10 mouse cellular contexts compared by ENCODE assay signal in genomic region chr15:30191931-30192668, GRCm38 (mm10). TPM values are rescaled to one million over a fixed set of nuclear protein-coding genes. Genes with fewer than 3 reads are reported as not detected.
DNase-seq lines count a peak whose midpoint lies in the region; ATAC-seq lines count a peak whose summit lies in the region.
"Had no signal": no experiment of that assay in that cellular context is flagged by ENCODE, and none has a peak within 500 bp of the region (broad histone marks: within the 10 kb centered on the region; RNA-seq: fewer than 3 reads in every experiment).

No protein-coding gene starts in this region.

- ATAC-seq in neural tube, embryonic 13.5 days (ENCODE audit: low read depth), result peak; percentile 81; the same call in 1 of the 2 replicates
- ATAC-seq in forebrain, embryonic 14.5 days, result peak; percentile 95
- ATAC-seq in erythroblast, adult 5-6 weeks (replicated peaks; ENCODE audit: low FRiP score, poor library complexity, severe bottlenecking), result no peak
- ATAC-seq in kidney, embryonic 14.5 days (ENCODE audit: low FRiP score, low TSS enrichment), result no peak

- no peak overlapping the region for H3K27ac ChIP-seq in neural tube, embryonic 13.5 days (replicated peaks)
- H3K27ac ChIP-seq in forebrain, embryonic 14.5 days (ENCODE audit: low read depth, low read length), result 0 out of 2 replicates have a peak overlapping the region, but pooled peaks have one; percentile 2
- no peak overlapping the region for H3K27ac ChIP-seq in kidney, embryonic 14.5 days (ENCODE audit: low read depth, low read length)

- H3K27me3 ChIP-seq in neural tube, embryonic 13.5 days, result no peaks in the 10 kb centered on the region
- H3K27me3 ChIP-seq in forebrain, embryonic 14.5 days (replicated peaks; ENCODE audit: control insufficient read depth, insufficient read depth, low read length), result no peaks in the 10 kb centered on the region
- no peaks in the 10 kb centered on the region for H3K27me3 ChIP-seq in kidney, embryonic 14.5 days (ENCODE audit: control insufficient read depth, insufficient read depth, low read length)

- H3K9me3 ChIP-seq in neural tube, embryonic 13.5 days, result no peaks in the 10 kb centered on the region
- 0 out of 2 replicates have a peak, but pooled peaks cover 2% of the 10 kb centered on the region for H3K9me3 ChIP-seq in forebrain, embryonic 14.5 days (replicated peaks; ENCODE audit: control insufficient read depth, low read length)
- no peaks in the 10 kb centered on the region; the same call in 1 of the 2 replicates for H3K9me3 ChIP-seq in kidney, embryonic 14.5 days (ENCODE audit: control insufficient read depth, low read length)

- no peak overlapping the region for H3K4me3 ChIP-seq in neural tube, embryonic 13.5 days
- no peak overlapping the region for H3K4me3 ChIP-seq in forebrain, embryonic 14.5 days (ENCODE audit: low read depth, low read length)
- H3K4me3 ChIP-seq in kidney, embryonic 14.5 days (ENCODE audit: low read length), result no peak overlapping the region

- H3K36me3 ChIP-seq in neural tube, embryonic 13.5 days, result no peaks in the 10 kb centered on the region
- H3K36me3 ChIP-seq in forebrain, embryonic 14.5 days (ENCODE audit: control insufficient read depth, insufficient read depth, low read length), result no peaks in the 10 kb centered on the region
- H3K36me3 ChIP-seq in kidney, embryonic 14.5 days (ENCODE audit: control insufficient read depth, insufficient read depth, low read length), result no peaks in the 10 kb centered on the region

- no peak for DNase-seq in neural tube, embryonic 10.5 days (ENCODE audit: extremely low spot score, low spot score)
- DNase-seq in forebrain, embryonic 14.5 days (ENCODE audit: low spot score), result peak; percentile 73
- peak; percentile 66 to 68 for DNase-seq in layer of hippocampus, postnatal 36 days
- DNase-seq in thymus, postnatal 14 days, result no peak
- DNase-seq: gastrocnemius, postnatal 14 days; lung, adult 18-20 months; thymus, postnatal 25 days had no signal

- H3K9ac ChIP-seq in neural tube, embryonic 13.5 days, result no peak overlapping the region
- H3K9ac ChIP-seq in forebrain, embryonic 14.5 days (ENCODE audit: low read length), result no peak overlapping the region
- H3K9ac ChIP-seq in kidney, embryonic 14.5 days (ENCODE audit: low read depth, low read length), result no peak overlapping the region

- no peak overlapping the region for H3K4me2 ChIP-seq in neural tube, embryonic 13.5 days
- no peak overlapping the region for H3K4me2 ChIP-seq in forebrain, embryonic 14.5 days (ENCODE audit: low read length)
- H3K4me2 ChIP-seq in kidney, embryonic 14.5 days (replicated peaks; ENCODE audit: low read depth, low read length), result no peak overlapping the region

- WGBS in neural tube, embryonic 13.5 days, result 58% methylated on average over 5 of the region's 5 CpGs
- 43% methylated on average over 5 of the region's 5 CpGs for WGBS in forebrain, embryonic 14.5 days
- 79% methylated on average over 5 of the region's 5 CpGs for WGBS in kidney, embryonic 14.5 days

- H3K4me1 ChIP-seq in neural tube, embryonic 13.5 days (replicated peaks), result peaks cover 18% of the 10 kb centered on the region; the same call in 1 of the 2 replicates
- H3K4me1 ChIP-seq in forebrain, embryonic 14.5 days (ENCODE audit: control insufficient read depth, insufficient read depth, low read length), result peaks cover 9% of the 10 kb centered on the region
- H3K4me1 ChIP-seq in kidney, embryonic 14.5 days (ENCODE audit: control insufficient read depth, insufficient read depth, low read length), result no peaks in the 10 kb centered on the region

RNA-seq across cellular contexts. Expression of gene Ctnnd2, which starts 19.7 kb away (rescaled TPM):
- polyA plus RNA-seq in neural tube, embryonic 13.5 days (2015; fragmentation: Nextera tagmentation; extraction: Ambion mirVana), result 49.7 and 56.9 TPM in 2 replicates
- polyA plus RNA-seq in forebrain, embryonic 14.5 days (2014; fragmentation: Nextera tagmentation; extraction: Ambion mirVana), result 45.1 and 59.1 TPM in 2 replicates
- 100 to 1,000 TPM; 212 to 226 TPM for total RNA-seq in layer of hippocampus, postnatal 36 days (2021)
- total RNA-seq in erythroblast, adult 5-6 weeks (2015; ENCODE audit: low replicate concordance), result 1.7 TPM in 1 of 2 replicates, not detected in the other
- total RNA-seq in erythroblast, adult 5-6 weeks (2017; ENCODE audit: low replicate concordance), result not detected in 2 replicates
- 4.5 and 4.6 TPM in 2 replicates for polyA plus RNA-seq in kidney, embryonic 14.5 days (2014; fragmentation: Nextera tagmentation; extraction: Ambion mirVana)

Comparison
In these comparisons a context has a peak if more than half of its experiments do, and no peak if none do; other contexts are left out.
1. ATAC-seq: peak in neural tube, embryonic 13.5 days (single experiment) and forebrain, embryonic 14.5 days (single experiment); none in erythroblast, adult 5-6 weeks (single experiment) and kidney, embryonic 14.5 days (single experiment).
2. DNase-seq: peak in forebrain, embryonic 14.5 days (single experiment) and layer of hippocampus, postnatal 36 days (2 of 2); none in neural tube, embryonic 10.5 days (single experiment) and thymus, postnatal 14 days (single experiment).